Mouse (Mus musculus) lung, embryonic 14.5 days (tissue): ENCODE measurements around the gene Gal3st3. TPM values are rescaled to one million over a fixed set of nuclear protein-coding genes. Genes with fewer than 3 reads are reported as not detected.
"Not testable (repeated sequence)": the region's sequence is repeated elsewhere in the genome, so short reads cannot be mapped to it uniquely, and the experiment has no call there.

Experiments used
- ATAC-seq: fragments of 200-750 bp; cut with Nextera tagmentation; 2 replicates; pipeline ENCODE4 v1.8.0; 2017; ENCODE audit warnings: mild to moderate bottlenecking, moderate TSS enrichment, moderate library complexity; ENCODE audit not compliant: insufficient read depth
- DNase-seq: peaks from one replicate; pipeline ENCODE4 v3.0.0-alpha.2; 2015
- H3K27ac ChIP-seq: fragments of 300-500 bp; sonication (generic); 2 replicates; pipeline ENCODE4 v1.5.1; 2014; ENCODE audit warnings: low read depth, mild to moderate bottlenecking, moderate library complexity
- H3K27me3 ChIP-seq: fragments of 300-500 bp; sonication (generic); 2 replicates; pipeline ENCODE4 v1.6.1; 2014; ENCODE audit warnings: low read length, control low read depth; ENCODE audit not compliant: insufficient read depth
- H3K36me3 ChIP-seq: fragments of 300-500 bp; sonication (generic); 2 replicates; pipeline ENCODE4 v1.6.1; 2014; ENCODE audit warnings: control low read depth; ENCODE audit not compliant: insufficient read depth
- H3K4me1 ChIP-seq: fragments of 300-500 bp; sonication (generic); 2 replicates; pipeline ENCODE4 v1.6.1; 2014; ENCODE audit warnings: antibody characterized with exemption, control low read depth; ENCODE audit not compliant: insufficient read depth
- H3K4me2 ChIP-seq: fragments of 300-500 bp; sonication (generic); 2 replicates; pipeline ENCODE4 v1.6.1; 2014; ENCODE audit warnings: mild to moderate bottlenecking
- H3K4me3 ChIP-seq: fragments of 300-500 bp; sonication (generic); 2 replicates; pipeline ENCODE4 v1.5.1; 2014; ENCODE audit warnings: low read depth, low read length
- H3K9ac ChIP-seq: fragments of 300-500 bp; sonication (generic); 2 replicates; pipeline ENCODE4 v1.6.1; 2014
- H3K9me3 ChIP-seq: fragments of 300-500 bp; sonication (generic); 2 replicates; pipeline ENCODE4 v1.6.1; 2016; ENCODE audit warnings: low read depth, low read length, control low read depth
- CTCF ChIP-seq: IDR thresholded peaks from 2 replicates; pipeline ENCODE4 v1.5.1; 2016; ENCODE audit warnings: antibody characterized with exemption, low read depth
- WGBS: fragments of 180-500 bp; shearing (Covaris S2); extraction: QIAGEN DNeasy Blood & Tissue Kit; methylation state at CpG from one replicate; pipeline ENCODE4 v1.1.7; 2014; 5-methylcytosine and 5-hydroxymethylcytosine counted together
- polyA plus RNA-seq: library from polyadenylated mRNA; unstranded; fragments of >200 nt; fragmentation: Nextera tagmentation; extraction: Ambion mirVana; gene quantifications from 2 replicates; pipeline ENCODE4 v1.2.1, GENCODE M21; 2014

Gene Gal3st3
- polyA plus RNA-seq, 1 experiment from 2014 or later: 2.2 TPM

DNA sequence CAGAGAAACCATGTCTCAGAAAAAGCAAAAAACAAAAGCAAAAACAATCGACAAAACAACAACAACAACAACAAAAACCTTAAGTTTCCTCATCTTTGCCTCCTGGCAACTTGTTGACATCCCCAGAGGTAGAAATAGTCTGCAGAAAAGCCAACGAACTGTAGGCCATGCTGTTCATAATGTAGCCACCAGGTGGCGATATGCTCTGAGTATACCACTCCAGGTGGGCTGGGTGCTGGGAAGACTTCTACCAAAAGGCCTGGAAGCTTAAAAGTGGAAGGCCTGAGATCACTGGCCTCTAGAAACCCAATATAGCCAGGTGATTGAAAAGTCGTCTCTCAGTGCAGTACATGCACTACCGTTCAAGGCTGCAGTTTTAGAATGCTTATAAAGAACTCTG, 39.8 kb downstream of the Gal3st3 start:
- no peaks in the 10 kb centered on the region for H3K36me3 ChIP-seq
- 20% methylated on average over 5 of the region's 5 CpGs for WGBS
- no peak overlapping the region for H3K4me3 ChIP-seq
- H3K27ac ChIP-seq: no peak overlapping the region
- TF ChIP-seq CTCF: peak; percentile 90
- H3K4me1 ChIP-seq: no peaks in the 10 kb centered on the region
- ATAC-seq: no peak
- H3K9ac ChIP-seq: no peak overlapping the region
- no peak overlapping the region for H3K4me2 ChIP-seq
- peak; percentile 87 for DNase-seq
- H3K27me3 ChIP-seq: no peaks in the 10 kb centered on the region
- H3K9me3 ChIP-seq: no peaks in the 10 kb centered on the region

DNA sequence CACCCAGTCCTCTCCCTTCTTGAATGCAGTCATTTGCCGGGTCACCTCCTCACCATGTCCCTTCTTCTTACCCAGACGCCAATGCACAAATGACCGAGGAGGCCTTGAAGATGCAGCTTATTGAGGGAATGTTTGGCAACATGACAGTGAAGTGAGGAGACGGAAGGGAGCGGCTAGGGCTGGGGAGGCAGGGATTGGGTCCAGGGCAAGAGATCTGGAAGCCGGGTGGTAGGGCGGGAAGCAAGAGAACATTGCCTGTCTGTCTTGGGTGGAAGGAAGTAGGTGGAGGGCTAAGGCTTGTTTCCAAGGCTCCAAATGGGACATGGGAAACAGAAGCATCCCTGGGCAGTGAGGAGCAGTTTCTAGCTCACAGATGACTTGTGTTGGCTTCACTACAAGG, 43.2 kb downstream of the Gal3st3 start:
- no peaks in the 10 kb centered on the region for H3K4me1 ChIP-seq
- H3K36me3 ChIP-seq: no peaks in the 10 kb centered on the region
- DNase-seq (no peak), ATAC-seq (no peak)
- H3K27ac ChIP-seq: no peak overlapping the region
- no peaks in the 10 kb centered on the region for H3K27me3 ChIP-seq
- no peak overlapping the region for H3K4me3 ChIP-seq
- no peak overlapping the region for H3K4me2 ChIP-seq
- H3K9me3 ChIP-seq: no peaks in the 10 kb centered on the region
- no peak overlapping the region for H3K9ac ChIP-seq
- TF ChIP-seq CTCF: no peak
- WGBS: 85% methylated on average over 7 of the region's 7 CpGs

DNA sequence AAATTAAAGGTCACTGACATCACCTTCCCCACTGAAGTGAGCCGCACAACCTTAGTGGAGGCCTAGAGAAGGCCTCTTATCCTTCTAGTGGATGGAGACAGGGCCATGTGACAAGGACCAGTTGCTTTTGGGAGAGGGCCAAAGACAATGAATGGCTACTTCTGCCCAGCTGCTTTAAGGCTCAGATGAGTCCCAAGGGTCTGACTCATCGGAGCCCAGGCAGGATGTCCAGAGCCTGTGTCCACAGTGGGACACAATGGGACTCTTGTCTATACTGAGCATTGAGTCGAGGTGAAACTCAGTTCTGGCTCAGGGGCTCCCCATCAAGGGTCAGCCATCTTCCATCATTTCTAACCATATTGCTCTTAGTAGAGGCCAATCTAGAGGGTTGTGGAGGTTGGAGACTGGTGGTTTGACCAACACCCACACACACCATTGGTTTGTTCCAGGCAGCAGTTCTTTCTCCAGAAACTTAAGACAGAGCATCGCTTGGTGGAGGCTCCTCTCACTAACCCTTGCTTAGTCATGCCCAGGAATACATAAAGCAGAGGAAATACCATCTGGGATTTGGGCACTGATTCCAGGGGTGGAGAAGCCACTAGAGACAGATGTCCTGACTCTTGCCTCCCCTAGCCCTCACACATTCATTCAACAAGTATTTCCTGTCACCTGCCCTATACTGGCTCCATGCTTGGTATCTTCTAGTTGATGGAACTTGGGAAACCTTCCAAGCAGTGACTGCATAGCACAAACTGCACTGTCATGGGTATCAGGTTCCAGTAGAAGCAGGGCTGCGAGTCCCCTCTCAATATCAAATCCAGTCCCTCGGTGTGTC, 47.4 kb downstream of the Gal3st3 start:
- ATAC-seq (peak; percentile 41; the same call in 1 of the 2 replicates), DNase-seq (no peak)
- 75% methylated on average over 6 of the region's 6 CpGs for WGBS
- H3K9me3 ChIP-seq: no peaks in the 10 kb centered on the region
- H3K9ac ChIP-seq: no peak overlapping the region
- no peaks in the 10 kb centered on the region for H3K27me3 ChIP-seq
- no peaks in the 10 kb centered on the region for H3K4me1 ChIP-seq
- H3K27ac ChIP-seq: no peak overlapping the region
- TF ChIP-seq CTCF: no peak
- no peak overlapping the region for H3K4me3 ChIP-seq
- H3K36me3 ChIP-seq: no peaks in the 10 kb centered on the region
- no peak overlapping the region for H3K4me2 ChIP-seq

DNA sequence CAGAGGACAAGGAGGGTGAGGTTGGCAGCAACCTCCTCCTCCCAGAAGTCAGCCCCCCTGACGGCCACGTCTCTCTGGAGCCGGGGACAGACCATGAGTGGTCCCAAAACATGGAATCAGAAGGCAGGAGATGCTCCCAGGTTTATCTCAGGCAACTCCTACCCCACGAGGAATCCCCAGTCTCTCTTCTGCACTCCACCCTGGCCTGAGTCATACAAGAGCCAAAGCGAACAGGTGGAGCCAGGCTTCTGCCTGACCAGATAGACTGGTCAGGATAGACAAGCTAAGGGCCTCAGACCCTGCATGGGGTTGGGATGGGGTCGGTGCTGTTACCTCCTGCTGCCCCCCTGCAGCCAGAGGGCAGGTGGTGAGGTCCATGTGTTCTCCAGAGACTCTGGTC, 49.9 kb downstream of the Gal3st3 start:
- no peak overlapping the region for H3K4me3 ChIP-seq
- H3K36me3 ChIP-seq: no peaks in the 10 kb centered on the region
- DNase-seq (no peak), ATAC-seq (no peak)
- no peaks in the 10 kb centered on the region for H3K4me1 ChIP-seq
- H3K9me3 ChIP-seq: no peaks in the 10 kb centered on the region
- no peak for TF ChIP-seq CTCF
- H3K27ac ChIP-seq: no peak overlapping the region
- H3K4me2 ChIP-seq: no peak overlapping the region
- 80% methylated on average over 6 of the region's 6 CpGs for WGBS
- no peaks in the 10 kb centered on the region for H3K27me3 ChIP-seq
- H3K9ac ChIP-seq: no peak overlapping the region

DNA sequence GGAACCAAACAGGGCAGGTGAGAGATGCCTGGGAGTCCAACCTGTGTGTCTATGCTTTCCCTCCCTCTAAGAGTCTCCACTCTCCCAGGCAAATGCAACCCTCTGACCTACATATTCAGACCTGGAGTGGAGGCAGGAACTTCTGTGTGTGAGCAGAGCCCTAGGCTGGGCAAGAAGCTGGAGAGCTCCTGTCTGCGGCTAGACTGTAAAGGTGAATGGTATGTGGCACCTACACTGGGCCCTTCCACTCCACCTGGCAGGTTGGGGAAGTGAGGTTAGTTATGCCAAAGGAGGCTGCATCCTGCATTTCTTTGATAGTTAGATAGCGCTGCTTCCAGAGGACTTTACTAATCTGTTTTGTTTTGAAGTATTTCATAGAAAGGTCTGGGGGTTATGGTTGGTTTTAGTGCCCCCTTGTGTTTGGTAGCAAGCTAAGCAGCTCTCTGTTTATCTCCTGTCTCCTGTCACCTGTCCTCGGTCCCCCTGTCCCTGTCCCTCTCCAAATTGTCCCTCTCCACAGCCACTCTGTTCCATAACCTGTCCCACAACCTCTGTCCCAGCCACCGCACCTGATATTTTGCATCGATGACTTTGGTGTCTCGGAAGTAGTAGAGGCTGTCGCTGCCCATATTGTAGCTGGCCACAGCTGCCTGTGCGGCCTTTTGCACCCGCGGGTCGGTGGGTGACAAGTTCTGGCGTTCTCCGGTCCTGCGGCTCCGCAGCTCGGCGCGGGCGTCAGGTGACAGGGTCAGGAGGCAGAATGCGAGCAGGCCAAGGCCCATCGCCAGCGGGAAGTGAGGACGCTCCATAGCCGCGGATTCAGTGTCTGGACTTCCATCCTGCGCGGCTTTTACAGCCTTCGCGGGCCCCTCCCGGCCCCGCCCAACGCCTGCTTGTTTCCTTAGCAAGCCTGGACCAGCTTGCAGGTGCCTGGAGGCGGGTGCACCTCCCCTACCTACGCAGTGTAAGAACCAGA, 50.7 kb downstream of the Gal3st3 start:
- H3K4me3 ChIP-seq: peak overlapping the region; percentile 27
- H3K27me3 ChIP-seq: no peaks in the 10 kb centered on the region
- peak overlapping the region; percentile 64 for H3K4me2 ChIP-seq
- TF ChIP-seq CTCF: peak; percentile 52
- 4% methylated on average over 34 of the region's 34 CpGs for WGBS
- no peaks in the 10 kb centered on the region for H3K4me1 ChIP-seq
- no peaks in the 10 kb centered on the region for H3K36me3 ChIP-seq
- DNase-seq: peak; percentile 57
- no peak for ATAC-seq
- peak overlapping the region; percentile 42 for H3K9ac ChIP-seq
- no peaks in the 10 kb centered on the region for H3K9me3 ChIP-seq
- no peak overlapping the region for H3K27ac ChIP-seq

DNA sequence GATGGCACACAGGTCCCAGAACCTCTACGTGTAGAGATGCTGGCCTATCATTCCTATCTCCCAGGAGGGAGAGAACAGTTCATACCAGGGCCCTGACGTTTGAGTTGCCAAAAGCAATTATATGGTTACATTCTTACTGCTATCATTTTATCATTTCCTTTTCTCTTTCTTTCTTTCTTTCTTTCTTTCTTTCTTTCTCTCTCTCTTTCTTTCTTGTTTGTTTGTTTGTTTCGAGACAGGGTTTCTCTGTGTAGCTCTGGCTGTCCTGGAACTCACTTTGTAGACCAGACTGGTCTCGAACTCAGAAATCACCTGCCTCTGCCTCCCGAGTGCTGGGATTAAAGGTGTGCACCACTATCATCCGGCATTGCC, 51.4 kb downstream of the Gal3st3 start, which contains the start of gene Cst6:
Cst6 (minus strand) TSS at position 73 of the 372 bp plus-strand sequence.
- not testable (repeated sequence) for DNase-seq, H3K9me3 ChIP-seq, H3K36me3 ChIP-seq, H3K27me3 ChIP-seq, H3K27ac ChIP-seq, H3K4me1 ChIP-seq, ATAC-seq
- WGBS: 55% methylated on average over 6 of the region's 6 CpGs
- peak within 1 kb of the TSS; percentile 64 for H3K4me2 ChIP-seq
- peak within 1 kb of the TSS; percentile 42 for H3K9ac ChIP-seq
- H3K4me3 ChIP-seq: peak within 1 kb of the TSS; percentile 27

DNA sequence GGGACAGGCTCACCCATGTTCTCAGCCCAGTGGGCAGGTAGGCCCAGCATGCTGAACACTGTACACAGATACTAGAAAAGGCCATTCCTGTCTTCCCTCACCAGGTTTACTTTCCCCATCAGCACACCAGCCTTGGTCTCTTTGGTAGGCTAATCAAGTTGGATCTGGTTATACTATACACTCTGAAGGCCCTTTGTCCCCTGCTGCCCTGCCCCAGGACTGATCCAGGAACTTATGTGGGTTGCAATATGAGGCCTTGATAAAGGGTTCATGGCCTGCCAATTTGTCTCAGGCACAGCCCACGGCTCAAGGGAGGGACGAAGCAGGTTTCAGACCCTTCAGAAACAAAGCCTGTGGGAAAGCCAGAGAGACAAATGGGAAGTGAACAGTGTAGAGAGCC, 55.5 kb downstream of the Gal3st3 start:
- ATAC-seq (no peak), DNase-seq (no peak)
- no peak for TF ChIP-seq CTCF
- Histone ChIP-seq H3K36me3 (no peaks in the 10 kb centered on the region), H3K4me2 (no peak overlapping the region), H3K9ac (no peak overlapping the region), H3K9me3 (no peaks in the 10 kb centered on the region), H3K27ac (no peak overlapping the region), H3K27me3 (no peaks in the 10 kb centered on the region), H3K4me3 (no peak overlapping the region), H3K4me1 (no peaks in the 10 kb centered on the region)
- WGBS: 62% methylated on average over 2 of the region's 2 CpGs
